Mouse (Mus musculus): ENCODE results near the gene Xpa. TPM values are rescaled to one million over a fixed set of nuclear protein-coding genes. Genes with fewer than 3 reads are reported as not detected.

Gene Xpa
- total RNA-seq, 2 experiments from 2014 or later = 6.4 to 6.7 TPM

GRCm38 (mm10) chr4:46164027-46164426, 32.1 kb downstream of the Xpa start:
- no peak for DNase-seq
- intact Hi-C loops (cut with DNase I) = no loop called here

DNA sequence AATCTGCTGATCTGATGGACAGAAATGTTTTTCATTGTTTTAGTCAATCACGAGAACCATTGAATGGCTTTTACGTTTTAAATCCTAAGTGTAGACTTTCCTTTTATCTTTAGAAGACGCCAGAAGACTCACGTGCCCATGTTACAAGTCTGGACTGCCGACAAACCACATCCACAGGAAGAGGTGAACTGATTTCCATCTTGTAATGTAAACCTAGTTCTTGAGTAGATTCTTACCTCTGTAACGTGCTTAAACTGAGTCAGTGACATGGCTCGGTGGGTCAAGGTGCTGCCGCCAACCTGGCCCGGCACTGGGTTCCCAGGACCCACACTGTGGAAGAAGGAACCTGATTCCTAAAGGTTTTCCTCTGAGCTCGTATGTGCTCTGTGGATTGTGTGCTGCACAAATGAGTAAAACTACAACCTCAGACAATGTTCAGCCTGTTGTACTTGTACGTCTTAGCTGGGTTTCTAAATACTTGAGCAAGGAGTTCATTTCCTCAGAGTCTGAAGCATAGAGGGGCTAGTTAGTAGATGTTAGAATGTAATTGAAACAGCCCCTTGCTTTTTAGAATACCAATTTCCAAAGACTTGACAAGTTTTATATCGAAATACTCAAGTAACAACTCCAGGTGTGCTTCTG, 44.1 kb downstream of the Xpa start:
- intact Hi-C loops (cut with DNase I) = no loop called here
- DNase-seq = no peak

DNA sequence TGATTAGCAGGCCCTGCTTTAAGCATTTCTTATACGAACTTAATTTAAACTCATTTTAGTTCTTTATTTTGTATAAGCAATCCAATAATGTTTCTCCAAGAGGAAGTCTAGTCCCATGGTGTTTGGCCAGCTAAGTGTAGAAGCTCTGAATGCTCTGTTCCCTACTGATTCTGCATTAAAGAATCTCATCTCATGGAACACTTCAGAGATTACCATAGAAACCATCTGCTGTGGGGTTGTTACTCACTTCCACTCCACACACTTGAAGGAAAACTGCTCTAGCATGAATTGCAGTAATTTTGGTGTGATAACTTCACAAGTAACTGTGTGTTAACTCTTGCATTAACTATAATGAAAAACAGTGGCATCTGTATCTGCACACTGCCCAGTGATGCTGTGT, 49.2 kb downstream of the Xpa start:
- no peak for DNase-seq
- intact Hi-C loops (cut with DNase I) = no loop called here

- intact Hi-C loops (cut with DNase I) = no loop called here
- DNase-seq = no peak
These were observed 51.8 kb downstream of the Xpa start for GRCm38 (mm10) chr4:46144323-46144722.

DNA sequence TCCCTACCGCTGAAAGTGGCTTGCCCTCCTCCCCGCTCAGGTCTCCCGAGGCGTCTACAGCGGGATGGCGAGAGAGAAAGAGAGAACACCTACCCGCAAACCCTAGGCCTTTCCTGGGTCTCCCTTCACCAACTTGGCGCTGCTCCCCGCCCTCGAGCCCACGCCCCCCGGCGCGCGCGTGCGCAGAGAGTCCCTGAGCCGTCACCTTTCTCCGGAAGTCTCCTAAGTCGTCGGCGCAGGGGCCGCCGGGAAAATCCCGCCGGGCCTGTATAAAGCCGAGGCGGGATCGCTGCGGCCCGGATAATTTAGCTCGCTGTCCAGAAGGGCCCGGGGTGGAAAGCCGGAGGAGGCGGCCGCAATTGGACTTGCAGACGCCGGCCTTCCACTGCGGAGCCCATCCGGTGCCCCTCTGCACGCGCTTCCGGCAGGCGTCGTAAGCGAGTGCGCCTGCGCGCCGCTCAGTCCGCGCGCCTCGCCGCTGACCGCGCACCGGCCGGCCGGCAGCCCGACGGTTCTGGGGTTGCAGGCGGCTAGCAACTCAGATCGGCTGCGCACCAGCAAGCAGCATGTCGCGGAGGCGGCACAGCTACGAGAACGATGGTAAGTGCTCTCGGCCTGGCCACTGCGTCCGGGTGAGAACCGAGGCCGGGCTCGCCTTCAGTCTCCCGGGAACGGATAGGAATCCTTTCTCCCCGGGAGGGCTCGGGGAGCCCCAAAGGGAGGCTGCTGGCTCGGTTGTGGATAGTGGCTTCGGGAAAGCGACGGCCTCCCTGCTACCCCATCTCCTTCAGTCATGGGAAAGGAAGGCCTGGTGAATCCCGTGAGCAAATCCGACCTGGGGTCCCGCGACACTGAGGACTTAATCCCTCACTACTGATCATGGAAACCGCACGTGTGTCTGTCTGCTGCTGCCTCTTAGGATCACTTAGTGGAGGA, 57.6 kb downstream of the Xpa start, which contains the start of the genes Ncbp1 and Tstd2:
TSS of gene Ncbp1 (plus strand) at position 327 of the 936 bp plus-strand sequence.
TSS of gene Tstd2 (minus strand) at position 408 of the 936 bp plus-strand sequence.
- intact Hi-C loops (cut with DNase I) = no loop called here
- DNase-seq = peak; percentile 90 to 95

DNA sequence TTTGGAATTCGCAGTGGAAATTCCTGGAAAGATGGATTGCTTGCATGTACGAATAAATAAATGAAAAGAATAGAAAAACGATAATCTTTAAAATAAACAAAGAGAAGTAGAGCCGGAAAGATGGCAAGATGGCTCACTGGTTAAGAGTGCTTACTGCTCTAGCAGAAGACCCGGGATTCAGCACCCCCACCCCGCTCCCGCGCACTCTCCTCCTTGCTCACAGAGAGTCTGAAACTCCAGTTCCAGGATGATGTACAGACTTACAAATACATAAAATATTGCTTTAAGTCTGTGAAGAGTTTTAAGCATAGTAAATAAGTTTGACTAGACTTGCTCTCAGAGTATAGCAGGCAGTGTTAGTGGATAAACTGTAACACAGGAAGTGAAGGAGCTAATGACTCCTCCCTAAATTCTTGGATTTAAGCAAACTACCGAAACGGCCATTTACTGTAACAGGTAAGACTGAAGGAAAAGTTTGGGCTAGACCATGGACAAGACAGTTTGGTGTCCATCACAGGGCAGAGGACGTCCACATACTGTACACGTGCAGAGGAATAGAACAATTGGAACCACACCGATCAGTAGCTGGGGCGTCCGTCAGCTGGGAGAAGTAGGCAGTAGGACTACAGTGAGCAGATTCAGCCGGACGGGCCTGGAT, 58.4 kb downstream of the Xpa start:
- intact Hi-C loops (cut with DNase I) = no loop called here
- no peak for DNase-seq

DNA sequence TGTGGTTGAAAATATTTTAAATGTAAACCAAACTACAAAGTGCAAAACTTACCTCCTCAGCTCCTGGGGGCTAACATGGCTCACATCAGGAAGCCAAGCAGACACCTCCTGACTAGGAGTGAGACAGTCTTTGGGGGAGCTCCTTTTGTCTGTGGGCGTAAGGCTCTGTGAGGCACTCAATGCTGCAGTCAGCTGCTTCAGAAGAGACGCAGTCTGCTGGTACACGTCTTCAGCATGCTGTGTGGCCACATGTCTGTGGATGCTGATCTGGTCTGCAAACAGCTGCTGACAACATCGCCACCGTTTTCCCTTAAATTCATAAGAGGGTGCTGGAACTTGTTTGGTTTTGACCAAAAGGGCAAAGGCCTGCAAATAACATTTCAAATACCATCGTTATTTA, 64.3 kb downstream of the Xpa start:
- no peak for DNase-seq
- intact Hi-C loops (cut with DNase I) = no loop called here

GRCm38 (mm10) chr4:46130221-46130620, 65.9 kb downstream of the Xpa start:
- no peak for DNase-seq
- intact Hi-C loops (cut with DNase I) = no loop called here

GRCm38 (mm10) chr4:46129311-46130004, 66.7 kb downstream of the Xpa start:
- intact Hi-C loops (cut with DNase I) = loop anchor here (5.0 kb wide), 1 partner anchor 102 kb away; no protein-coding TSS in a partner anchor
- no peak for DNase-seq

DNA sequence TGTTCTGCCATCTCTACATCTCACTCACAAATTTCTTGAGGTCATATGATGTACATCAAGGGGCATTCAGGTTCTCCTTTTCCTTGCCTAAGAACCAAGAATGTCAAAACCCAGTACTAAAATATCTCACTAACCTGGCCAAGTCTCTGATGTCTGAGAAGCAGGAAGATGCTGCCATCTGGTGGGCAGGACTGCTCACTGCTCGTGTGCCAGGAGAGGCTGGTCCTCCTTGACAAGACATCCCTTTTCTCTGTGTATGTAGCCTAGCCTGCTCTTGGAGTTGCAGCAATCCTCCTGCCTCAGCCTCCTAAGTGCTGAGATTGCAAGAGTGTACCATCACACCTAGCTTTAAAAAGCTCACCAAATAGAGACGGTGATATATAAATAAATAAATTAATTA, 69.6 kb downstream of the Xpa start:
- intact Hi-C loops (cut with DNase I) = loop anchor here (2.0 to 5.0 kb wide), 3 partner anchors 99 to 186 kb away; no protein-coding TSS in a partner anchor
- DNase-seq = peak; percentile 52 to 58

DNA sequence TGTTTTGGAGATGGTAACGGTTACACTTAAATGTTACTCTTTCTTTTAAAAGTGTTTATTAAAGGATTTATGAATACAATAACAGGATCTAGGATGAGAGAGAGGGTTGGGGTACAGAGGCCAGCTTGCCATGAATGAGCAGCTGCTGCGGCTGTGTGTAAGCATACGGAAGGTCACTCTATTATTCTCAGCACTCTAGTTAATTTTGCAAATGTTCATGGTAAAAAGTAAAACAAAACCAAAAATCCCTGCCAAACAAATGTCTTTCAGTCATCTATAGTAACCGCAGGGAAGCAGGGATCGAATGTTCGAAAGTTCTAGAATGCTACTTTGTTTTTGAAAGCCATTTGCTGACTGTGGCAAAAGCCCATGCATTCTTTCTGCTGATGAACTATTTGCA, 72.8 kb downstream of the Xpa start:
- intact Hi-C loops (cut with DNase I) = no loop called here
- DNase-seq = no peak

DNA sequence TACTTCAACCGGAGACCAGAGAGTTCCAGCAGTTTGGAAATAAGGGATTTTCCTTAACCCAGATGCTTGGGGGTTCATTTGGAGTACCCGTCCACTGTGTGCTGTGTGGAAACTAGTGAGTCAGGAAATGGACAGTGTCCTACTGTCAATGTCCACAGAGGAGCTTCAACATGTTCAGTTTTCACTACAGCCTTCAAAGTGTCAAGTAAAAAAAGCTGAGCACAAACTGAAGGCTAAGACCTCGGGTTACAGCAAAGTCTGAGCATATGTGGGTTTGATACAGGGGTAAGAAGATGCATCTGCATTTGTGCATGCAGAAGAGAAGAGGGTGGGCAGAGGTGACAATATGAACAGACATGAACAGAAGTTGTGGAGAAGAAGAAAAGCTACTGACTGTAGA, 75.3 kb downstream of the Xpa start:
- intact Hi-C loops (cut with DNase I) = no loop called here
- no peak for DNase-seq

GRCm38 (mm10) chr4:46119514-46120094, 76.5 kb downstream of the Xpa start:
- DNase-seq = no peak
- intact Hi-C loops (cut with DNase I) = no loop called here

- intact Hi-C loops (cut with DNase I) = no loop called here
These were observed 78.6 kb downstream of the Xpa start for GRCm38 (mm10) chr4:46117536-46117935.

DNA sequence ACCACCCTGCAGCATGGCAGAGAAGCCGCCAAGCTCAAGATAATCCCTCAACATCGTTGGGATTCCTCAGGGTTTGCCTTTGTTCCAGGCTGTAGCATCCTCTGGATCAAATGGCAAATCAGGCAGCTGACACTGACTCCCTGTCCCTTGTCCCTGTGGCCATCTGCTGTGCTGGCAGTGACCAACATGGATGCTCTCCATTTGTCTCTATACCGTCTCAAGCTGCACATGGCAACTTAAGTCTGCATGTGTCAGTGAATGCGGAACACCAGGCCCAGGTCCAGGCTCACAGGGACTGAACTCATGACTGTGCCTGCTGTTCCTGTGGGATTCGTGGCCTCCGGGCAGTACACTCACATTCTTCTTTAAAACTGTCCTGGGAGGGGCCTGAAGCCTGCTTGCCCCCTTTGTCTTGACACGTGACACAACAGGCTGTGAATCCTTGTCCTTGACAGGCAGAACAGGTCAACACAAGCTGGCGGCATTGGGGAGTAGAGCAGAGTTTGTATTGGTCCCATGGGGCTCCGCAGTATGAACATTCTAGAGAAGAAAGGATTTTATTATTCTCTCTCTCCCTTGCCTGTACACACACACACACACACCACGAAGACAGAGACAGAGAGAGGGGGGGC, 79.5 kb downstream of the Xpa start:
- DNase-seq = no peak
- intact Hi-C loops (cut with DNase I) = no loop called here

More at GRCm38 (mm10) chr4:46117536-46117935, 78.6 kb downstream of the Xpa start:
- DNase-seq = no peak

DNA sequence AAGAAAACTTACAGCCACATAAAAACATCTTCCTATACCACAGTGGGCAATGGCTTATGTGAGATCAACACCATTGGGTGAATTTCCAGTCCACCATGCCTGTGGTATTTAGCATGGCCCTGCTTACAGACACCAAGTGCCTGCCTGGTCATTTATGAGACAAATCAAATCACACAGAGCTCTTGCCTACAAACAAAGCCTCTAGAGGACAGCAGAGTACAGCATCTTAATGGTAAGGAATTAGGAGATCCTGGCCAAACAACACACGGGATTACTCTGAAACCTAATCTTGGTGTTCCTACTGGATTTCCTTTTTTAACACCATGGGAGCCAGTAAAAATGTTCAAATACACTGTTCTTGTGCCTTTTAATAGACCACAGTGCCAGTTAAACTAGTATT, 80.8 kb downstream of the Xpa start:
- intact Hi-C loops (cut with DNase I) = no loop called here
- no peak for DNase-seq

DNA sequence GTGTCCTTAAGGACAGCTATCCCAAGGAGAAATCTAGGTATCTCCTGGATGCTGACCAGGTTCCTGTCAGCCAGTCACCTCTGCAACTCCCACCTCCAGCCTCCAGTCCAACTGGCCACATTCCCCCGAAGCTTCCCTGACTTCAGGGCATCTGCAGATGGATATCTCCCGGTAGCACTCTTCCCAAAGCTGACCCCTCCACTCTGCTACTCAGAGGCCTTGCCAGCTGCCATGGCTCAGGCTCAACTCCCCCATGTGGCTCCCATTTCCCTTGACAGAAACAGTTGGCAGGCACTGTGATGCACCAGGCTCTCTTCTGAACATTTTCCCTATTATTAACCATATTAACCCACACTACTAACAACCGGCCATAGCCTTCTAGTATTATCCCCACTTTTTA, 84.8 kb downstream of the Xpa start:
- intact Hi-C loops (cut with DNase I) = no loop called here
- DNase-seq = no peak

DNA sequence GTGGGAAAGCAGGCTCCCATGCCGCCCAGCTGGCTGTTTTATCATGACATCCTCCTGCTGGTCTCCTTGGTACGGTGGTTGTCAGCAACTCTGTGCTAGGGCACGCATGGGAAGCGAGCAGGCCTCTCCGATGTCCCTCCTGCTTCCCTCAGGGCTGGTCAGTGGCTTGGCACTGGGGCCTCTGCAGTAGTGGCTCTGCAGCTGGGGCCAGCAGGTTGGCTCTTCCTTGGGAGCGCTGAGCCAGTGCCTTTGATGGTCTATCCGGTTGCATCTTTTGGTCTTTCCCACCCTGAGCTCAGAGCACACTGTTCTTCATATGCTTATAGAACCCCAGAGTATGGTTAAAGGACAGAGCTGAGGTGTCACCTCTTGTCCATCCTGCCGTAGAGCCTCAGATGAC, 86.0 kb downstream of the Xpa start:
- DNase-seq = no peak
- intact Hi-C loops (cut with DNase I) = no loop called here
